Mouse (Mus musculus): ENCODE data around the gene Sh3bp2.

GRCm38 (mm10) chr5:34571551-34571950, 45.9 kb downstream of the Sh3bp2 start:
- no peak for TF ChIP-seq EP300 (IDR thresholded peaks at IDR 0.05; ENCODE audit: low read depth)
- TF ChIP-seq CTCF (IDR thresholded peaks at IDR 0.05; ENCODE audit: low read depth): no peak
